Mouse (Mus musculus) left cerebral cortex, adult 18-20 months (tissue): Measurements from ENCODE around the gene Psmd13. TPM values are rescaled to one million over a fixed set of nuclear protein-coding genes. Genes with fewer than 3 reads are reported as not detected.

Experiments used
- DNase-seq, 2 experiments: peaks; one replicate each; pipeline ENCODE4 v3.0.0; 2021 to 2022; ENCODE audit warnings: low spot score in 2 of 2, mixed read lengths in 1 of 2
- total RNA-seq, 2 experiments: library from RNA; stranded (reverse); gene quantifications; 2 replicates each; pipeline ENCODE4 v1.2.3; 2021

Psmd13 gene
- total RNA-seq, 2 experiments from 2014 or later = 110 to 114 TPM

DNA sequence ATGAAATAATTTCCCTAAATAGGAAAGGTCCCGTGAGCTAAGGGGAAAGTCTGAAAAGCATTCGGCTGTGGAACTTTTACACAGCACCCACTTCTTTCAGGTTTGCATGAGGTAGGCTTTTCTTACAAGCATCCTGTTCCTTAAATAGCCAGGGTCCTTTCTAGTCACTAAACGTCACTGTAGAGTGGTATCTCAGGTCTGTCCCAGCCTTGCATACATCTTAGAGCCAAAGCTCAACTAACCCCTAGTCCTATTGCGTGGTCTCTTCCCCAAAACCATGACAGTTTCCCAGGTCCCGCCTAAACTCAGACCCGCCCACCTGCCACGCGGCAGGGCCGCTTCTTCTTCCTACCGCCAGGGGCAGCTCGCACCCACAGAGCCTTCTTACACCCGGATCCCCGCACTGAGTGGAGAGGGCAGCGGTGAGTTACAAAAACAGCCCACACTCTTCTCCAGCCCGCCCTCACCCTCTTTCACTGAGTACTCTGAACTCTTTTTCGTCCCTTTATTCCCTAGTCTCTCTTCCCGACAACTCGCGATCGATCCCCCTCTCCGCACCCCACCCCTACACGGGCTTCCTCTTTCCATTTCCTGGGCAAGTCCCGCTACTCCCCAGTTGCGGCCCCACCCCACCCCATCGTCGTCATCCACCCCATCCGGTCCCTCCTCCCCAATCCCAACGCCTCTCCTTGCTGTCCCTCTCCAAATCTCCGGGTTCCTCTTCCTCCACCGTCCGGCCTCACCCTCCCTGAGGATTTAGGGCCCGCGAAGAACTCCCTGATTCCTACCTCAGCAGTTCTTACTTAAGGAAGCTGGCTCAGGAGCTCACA, 59.7 kb downstream of the Psmd13 start, which contains the start of gene Pgghg:
Pgghg (plus strand) TSS at position 170 of the 830 bp plus-strand sequence.
- DNase-seq = peak; percentile 58 to 73

DNA sequence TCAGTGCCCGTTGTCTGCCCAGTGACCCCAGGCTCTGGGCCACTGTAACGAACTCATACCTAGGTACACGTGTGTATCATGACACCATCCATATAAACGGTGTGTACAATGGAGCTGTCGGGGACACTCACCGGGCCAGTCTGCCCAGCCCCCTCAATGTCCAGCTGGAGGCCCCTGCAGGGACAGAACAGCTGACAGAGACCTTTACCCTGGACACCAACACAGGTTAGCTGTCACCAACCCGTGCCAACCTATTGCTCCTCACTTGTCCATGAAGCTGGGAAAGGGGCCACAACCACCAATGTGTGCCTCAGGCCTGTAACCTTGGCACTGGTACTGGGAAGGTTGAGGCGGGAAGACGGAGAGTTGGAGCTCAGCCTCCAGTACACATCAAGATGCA, 60.6 kb downstream of the Psmd13 start:
- no peak for DNase-seq

GRCm38 (mm10) chr7:140942811-140943210, 61.0 kb downstream of the Psmd13 start:
- no peak for DNase-seq

DNA sequence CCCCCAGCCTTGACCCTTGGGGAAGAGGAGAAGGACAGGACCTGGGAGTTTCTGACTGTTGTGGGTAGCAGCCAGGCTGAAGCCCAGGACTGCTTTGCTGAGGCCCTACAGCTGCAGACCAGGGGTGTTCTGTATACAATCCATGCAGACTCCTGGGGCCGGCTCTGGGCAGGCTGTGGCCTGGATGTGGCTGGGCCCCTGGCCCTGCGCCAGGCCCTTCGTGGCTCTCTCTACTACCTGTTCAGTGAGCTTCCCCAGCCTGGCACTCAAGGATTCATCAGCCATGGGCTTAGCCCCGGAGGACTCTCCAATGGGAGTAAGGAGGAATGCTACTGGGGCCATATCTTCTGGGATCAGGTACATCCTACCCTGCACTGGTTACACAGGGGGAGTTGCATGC, 61.6 kb downstream of the Psmd13 start:
- no peak for DNase-seq

- DNase-seq = no peak
These were observed 62.5 kb downstream of the Psmd13 start for GRCm38 (mm10) chr7:140944236-140944635.

DNA sequence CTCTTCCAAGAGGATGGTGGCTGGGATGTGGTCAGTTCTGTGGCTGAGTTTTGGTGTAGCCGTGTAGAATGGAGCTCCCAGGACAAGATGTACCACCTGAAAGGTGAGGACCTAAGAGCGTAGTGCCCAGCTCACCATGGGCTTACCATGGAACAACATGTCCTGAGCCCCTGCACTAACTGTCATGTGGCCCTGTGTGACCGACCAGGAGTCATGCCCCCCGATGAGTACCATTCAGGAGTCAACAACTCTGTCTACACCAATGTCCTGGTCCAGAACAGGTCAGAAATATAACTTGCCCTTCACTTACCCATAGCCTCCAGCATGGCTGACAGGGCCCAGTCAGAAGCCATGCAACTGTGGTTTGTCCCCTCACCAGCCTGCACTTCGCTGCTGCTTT, 63.5 kb downstream of the Psmd13 start:
- no peak for DNase-seq

DNA sequence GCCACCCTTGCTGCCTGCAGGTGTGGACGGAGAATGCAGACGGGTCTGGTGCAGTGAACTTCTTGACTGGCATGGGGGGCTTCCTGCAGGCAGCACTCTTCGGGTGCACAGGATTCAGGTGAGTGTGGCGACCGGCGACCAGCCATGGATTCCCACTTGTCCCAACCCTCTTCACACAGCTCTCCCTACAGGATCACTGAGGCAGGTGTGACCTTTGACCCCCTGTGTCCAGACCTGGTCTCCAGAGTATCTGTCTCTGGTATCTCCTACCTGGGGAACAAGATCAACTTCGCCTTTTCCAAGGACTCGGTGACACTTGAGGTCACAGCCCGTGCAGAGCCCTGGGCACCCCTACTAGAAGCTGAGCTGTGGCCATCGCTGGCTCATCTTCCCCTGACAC, 64.5 kb downstream of the Psmd13 start:
- DNase-seq = no peak

GRCm38 (mm10) chr7:140946980-140947379, 65.2 kb downstream of the Psmd13 start:
- DNase-seq = no peak

DNA sequence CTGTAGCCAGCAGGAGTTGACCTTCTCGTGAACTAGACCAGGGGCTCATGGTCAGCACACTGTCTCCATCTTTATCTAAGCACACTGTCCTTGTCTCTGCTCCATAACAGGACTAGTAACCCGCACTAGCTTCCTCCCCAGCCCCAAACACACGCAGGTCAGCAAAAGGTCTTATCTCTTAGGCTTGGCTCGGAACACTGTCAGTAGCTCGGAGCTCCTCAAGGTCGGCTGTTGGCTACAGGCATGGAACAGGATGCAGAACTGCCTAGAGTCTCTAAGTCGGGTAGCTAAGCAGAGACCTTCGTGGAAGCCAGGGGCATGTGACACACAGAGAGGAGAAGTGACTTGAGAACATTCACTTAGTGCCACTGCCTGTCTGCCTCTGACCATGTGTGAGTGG, 66.4 kb downstream of the Psmd13 start:
- no peak for DNase-seq

Other genes with a start within 250 kb of the Psmd13 start
- not detected for gene Olfr53, start 235.5 kb upstream of the Psmd13 start, total RNA-seq
- gene Olfr539, start 222.0 kb upstream of the Psmd13 start, total RNA-seq = under 1 TPM; 0.05 to 0.07 TPM
- gene Olfr45, start 200.0 kb upstream of the Psmd13 start, total RNA-seq = not detected
- gene Olfr541, start 184.7 kb upstream of the Psmd13 start, total RNA-seq = not detected
- under 1 TPM in 1 of 2 experiments, not detected in 1; 0.33 TPM for gene Cyp2e1, start 118.2 kb upstream of the Psmd13 start, total RNA-seq
- under 1 TPM in 1 of 2 experiments, not detected in 1; 0.77 TPM for gene Syce1, start 94.1 kb upstream of the Psmd13 start, total RNA-seq
- gene Zfp941, start 59.8 kb upstream of the Psmd13 start, total RNA-seq = 10 to 100 TPM; 23.3 to 29.6 TPM
- gene Urah, start 47.0 kb upstream of the Psmd13 start, total RNA-seq = 1 to 10 TPM; 3.3 to 5.0 TPM
- gene Scgb1c1, start 36.4 kb upstream of the Psmd13 start, total RNA-seq = not detected
- not detected for gene Odf3, start 34.2 kb upstream of the Psmd13 start, total RNA-seq
- gene Gm45785, start 25.6 kb upstream of the Psmd13 start, total RNA-seq = 1 to 10 TPM; 1.2 to 1.7 TPM
- gene Ric8a, start 25.0 kb upstream of the Psmd13 start, total RNA-seq = 10 to 100 TPM; 70.2 to 75.0 TPM
- gene Bet1l, start 24.4 kb upstream of the Psmd13 start, total RNA-seq = 10 to 100 TPM; 23.1 to 24.5 TPM
- gene Sirt3, start 341 bp downstream of the Psmd13 start, total RNA-seq = 10 to 100 TPM; 78.0 to 80.3 TPM
- gene Cox8b, start 18.5 kb downstream of the Psmd13 start, total RNA-seq = 1 to 10 TPM; 1.6 to 1.7 TPM
- gene Nlrp6, start 38.9 kb downstream of the Psmd13 start, total RNA-seq = under 1 TPM; 0.47 to 0.51 TPM
- 1 to 10 TPM; 4.4 to 6.7 TPM for gene Pgghg, start 59.4 kb downstream of the Psmd13 start, total RNA-seq
- gene Ifitm5, start 68.3 kb downstream of the Psmd13 start, total RNA-seq = not detected
- gene Gm45717, start 74.0 kb downstream of the Psmd13 start, total RNA-seq = not detected
- gene Ifitm2, start 74.0 kb downstream of the Psmd13 start, total RNA-seq = 10 to 100 TPM; 13.3 to 16.1 TPM
- 1 to 10 TPM; 2.0 to 3.4 TPM for gene Ifitm1, start 85.3 kb downstream of the Psmd13 start, total RNA-seq
- gene Ifitm3, start 128.8 kb downstream of the Psmd13 start, total RNA-seq = 10 to 100 TPM; 12.9 to 13.6 TPM
- gene Ifitm6, start 136.0 kb downstream of the Psmd13 start, total RNA-seq = under 1 TPM in 1 of 2 experiments, not detected in 1; 0.61 TPM
- not detected for gene Gm17387, start 147.2 kb downstream of the Psmd13 start, total RNA-seq
- gene B4galnt4, start 179.1 kb downstream of the Psmd13 start, total RNA-seq = 10 to 100 TPM; 85.9 to 86.1 TPM
- under 1 TPM; 0.26 to 0.33 TPM for gene Pkp3, start 196.2 kb downstream of the Psmd13 start, total RNA-seq
- 1 to 10 TPM; 2.1 to 2.3 TPM for gene Sigirr, start 218.6 kb downstream of the Psmd13 start, total RNA-seq
- not detected for gene Ano9, start 235.8 kb downstream of the Psmd13 start, total RNA-seq
- gene Ptdss2, start 240.4 kb downstream of the Psmd13 start, total RNA-seq = 10 to 100 TPM; 43.9 to 51.1 TPM